Mouse (Mus musculus) kidney, embryonic 16.5 days (tissue): ENCODE results near the gene Hs6st1. TPM values are rescaled to one million over a fixed set of nuclear protein-coding genes. Genes with fewer than 3 reads are reported as not detected.
A peak's percentile ranks its signal among the peaks of the same experiment; 100 is the strongest.

Source experiments
- microRNA-seq: library from miRNA; unstranded; fragments of <30 nt; microRNA quantifications from one replicate; pipeline ENCODE4, GENCODE M21; 2016
- polyA plus RNA-seq: library from polyadenylated mRNA; unstranded; fragments of >200 nt; fragmentation: Nextera tagmentation; extraction: Ambion mirVana; gene quantifications from 2 replicates; pipeline ENCODE4 v1.2.1, GENCODE M21; 2015

Gene Hs6st1
- polyA plus RNA-seq, 1 experiment from 2014 or later, result 8.0 TPM

Small RNA genes within 50 kb of the gene (microRNA-seq; reads per million reads assigned to microRNA genes)
- gene Mir6897, result 1.6 reads per million, percentile 3 among the genes with 10 or more reads in this experiment

Other genes starting within 250 kb of the Hs6st1 start
- 61.3 and 69.0 TPM in 2 replicates for gene Uggt1, start 176.3 kb downstream of the Hs6st1 start, polyA plus RNA-seq
- gene Neurl3, start 206.3 kb downstream of the Hs6st1 start, polyA plus RNA-seq, result 18.4 TPM in 2 replicates
- 6.5 and 7.9 TPM in 2 replicates for gene Arid5a, start 239.3 kb downstream of the Hs6st1 start, polyA plus RNA-seq